8 mouse cellular contexts compared by ENCODE assay signal in genomic region chr1:152287566-152288490, GRCm38 (mm10).
DNase-seq lines count a peak whose midpoint lies in the region; ATAC-seq lines count a peak whose summit lies in the region.

No protein-coding gene starts in this region.

- WGBS in hindbrain, embryonic 16.5 days = 59% methylated on average over 15 of the region's 15 CpGs
- WGBS in hindbrain, embryonic 12.5 days = 80% methylated on average over 15 of the region's 15 CpGs
- WGBS in midbrain, embryonic 16.5 days = 61% methylated on average over 15 of the region's 15 CpGs
- 61% methylated on average over 15 of the region's 15 CpGs for WGBS in intestine, embryonic 15.5 days
- WGBS in heart, embryonic 12.5 days = 63% methylated on average over 15 of the region's 15 CpGs

- no peaks in the 10 kb centered on the region for H3K36me3 ChIP-seq in hindbrain, embryonic 16.5 days (ENCODE audit: control insufficient read depth, insufficient read depth, low read length)
- H3K36me3 ChIP-seq in hindbrain, embryonic 12.5 days = no peaks in the 10 kb centered on the region
- no peaks in the 10 kb centered on the region for H3K36me3 ChIP-seq in midbrain, embryonic 16.5 days (ENCODE audit: control insufficient read depth, insufficient read depth, low read length)
- H3K36me3 ChIP-seq in intestine, embryonic 15.5 days = no peaks in the 10 kb centered on the region
- H3K36me3 ChIP-seq in heart, embryonic 12.5 days = no peaks in the 10 kb centered on the region

- no peak overlapping the region for H3K4me2 ChIP-seq in hindbrain, embryonic 16.5 days (ENCODE audit: low read length)
- H3K4me2 ChIP-seq in hindbrain, embryonic 12.5 days (replicated peaks) = no peak overlapping the region
- H3K4me2 ChIP-seq in midbrain, embryonic 16.5 days (ENCODE audit: low read length) = no peak overlapping the region
- H3K4me2 ChIP-seq in intestine, embryonic 15.5 days (replicated peaks) = no peak overlapping the region
- H3K4me2 ChIP-seq in heart, embryonic 12.5 days = no peak overlapping the region

- peaks cover 4% of the 10 kb centered on the region for H3K4me1 ChIP-seq in hindbrain, embryonic 16.5 days (ENCODE audit: control insufficient read depth, insufficient read depth, low read depth, low read length)
- H3K4me1 ChIP-seq in hindbrain, embryonic 12.5 days = peaks cover 33% of the 10 kb centered on the region
- H3K4me1 ChIP-seq in midbrain, embryonic 16.5 days (ENCODE audit: control insufficient read depth, insufficient read depth, low read length) = peaks cover 17% of the 10 kb centered on the region
- H3K4me1 ChIP-seq in intestine, embryonic 15.5 days (replicated peaks) = no peaks in the 10 kb centered on the region; the same call in 1 of the 2 replicates
- H3K4me1 ChIP-seq in heart, embryonic 12.5 days (replicated peaks) = peaks cover 13% of the 10 kb centered on the region; the same call in 1 of the 2 replicates

- H3K27ac ChIP-seq in hindbrain, embryonic 16.5 days (ENCODE audit: low read depth, low read length) = no peak overlapping the region
- no peak overlapping the region for H3K27ac ChIP-seq in hindbrain, embryonic 12.5 days
- peak overlapping the region; percentile 25; the same call in 1 of the 2 replicates for H3K27ac ChIP-seq in midbrain, embryonic 16.5 days (ENCODE audit: low read length)
- no peak overlapping the region for H3K27ac ChIP-seq in intestine, embryonic 15.5 days
- H3K27ac ChIP-seq in heart, embryonic 12.5 days (ENCODE audit: poor library complexity, severe bottlenecking) = no peak overlapping the region

- no peaks in the 10 kb centered on the region for H3K27me3 ChIP-seq in hindbrain, embryonic 16.5 days (replicated peaks; ENCODE audit: control insufficient read depth, insufficient read depth, low read length)
- H3K27me3 ChIP-seq in hindbrain, embryonic 12.5 days = no peaks in the 10 kb centered on the region; the same call in 1 of the 2 replicates
- no peaks in the 10 kb centered on the region for H3K27me3 ChIP-seq in midbrain, embryonic 16.5 days (ENCODE audit: control insufficient read depth, insufficient read depth, low read depth, low read length)
- no peaks in the 10 kb centered on the region for H3K27me3 ChIP-seq in intestine, embryonic 15.5 days (replicated peaks)
- no peaks in the 10 kb centered on the region for H3K27me3 ChIP-seq in heart, embryonic 12.5 days (replicated peaks)

- peak; percentile 55 for DNase-seq in MEL-GATA-1-ER (ENCODE audit: extremely low read depth, low read depth)
- DNase-seq in cerebellum, adult 9-11 months = peak; percentile 41
- DNase-seq in frontal cortex, postnatal 25 days (ENCODE audit: low spot score in 2 of 2) = no peak

- ATAC-seq in hindbrain, embryonic 16.5 days = peak; percentile 52
- ATAC-seq in hindbrain, embryonic 12.5 days (ENCODE audit: low FRiP score) = no peak
- peak; percentile 33 for ATAC-seq in midbrain, embryonic 16.5 days
- ATAC-seq in intestine, embryonic 15.5 days = no peak
- ATAC-seq in heart, embryonic 12.5 days (ENCODE audit: insufficient number of reproducible peaks, low FRiP score) = no peak

- H3K9me3 ChIP-seq in hindbrain, embryonic 16.5 days (ENCODE audit: control insufficient read depth, low read length) = no peaks in the 10 kb centered on the region
- H3K9me3 ChIP-seq in hindbrain, embryonic 12.5 days (replicated peaks) = no peaks in the 10 kb centered on the region
- no peaks in the 10 kb centered on the region for H3K9me3 ChIP-seq in midbrain, embryonic 16.5 days (replicated peaks; ENCODE audit: control insufficient read depth, low read length, poor library complexity, severe bottlenecking)
- no peaks in the 10 kb centered on the region for H3K9me3 ChIP-seq in intestine, embryonic 15.5 days
- H3K9me3 ChIP-seq in heart, embryonic 12.5 days (replicated peaks) = no peaks in the 10 kb centered on the region

- no peak overlapping the region for H3K9ac ChIP-seq in hindbrain, embryonic 16.5 days (ENCODE audit: low read depth, low read length)
- H3K9ac ChIP-seq in hindbrain, embryonic 12.5 days = no peak overlapping the region
- H3K9ac ChIP-seq in midbrain, embryonic 16.5 days (ENCODE audit: low read depth, low read length) = no peak overlapping the region
- H3K9ac ChIP-seq in intestine, embryonic 15.5 days = no peak overlapping the region
- H3K9ac ChIP-seq in heart, embryonic 12.5 days = no peak overlapping the region

- H3K4me3 ChIP-seq in hindbrain, embryonic 16.5 days (ENCODE audit: low read length) = no peak overlapping the region
- no peak overlapping the region for H3K4me3 ChIP-seq in hindbrain, embryonic 12.5 days
- H3K4me3 ChIP-seq in midbrain, embryonic 16.5 days (ENCODE audit: low read depth, low read length) = no peak overlapping the region
- no peak overlapping the region for H3K4me3 ChIP-seq in intestine, embryonic 15.5 days (replicated peaks)
- H3K4me3 ChIP-seq in heart, embryonic 12.5 days = no peak overlapping the region

Comparison
In these comparisons a context has a peak if more than half of its experiments do, and no peak if none do; other contexts are left out.
1. ATAC-seq: peak in hindbrain, embryonic 16.5 days (single experiment) and midbrain, embryonic 16.5 days (single experiment); none in hindbrain, embryonic 12.5 days (single experiment), intestine, embryonic 15.5 days (single experiment) and heart, embryonic 12.5 days (single experiment).
2. DNase-seq: peak in MEL-GATA-1-ER (single experiment) and cerebellum, adult 9-11 months (single experiment); none in frontal cortex, postnatal 25 days (0 of 2).